Mouse (Mus musculus) neural tube, embryonic 14.5 days (tissue): ENCODE data around the gene Mpzl3. TPM values are rescaled to one million over a fixed set of nuclear protein-coding genes. Genes with fewer than 3 reads are reported as not detected.
A peak's percentile ranks its signal among the peaks of the same experiment; 100 is the strongest.

Experiments used
- ATAC-seq: fragments of 200-750 bp; cut with Nextera tagmentation; 2 replicates; pipeline ENCODE4 v1.8.0; 2017; ENCODE audit warnings: low read depth, mild to moderate bottlenecking, moderate TSS enrichment, moderate library complexity
- H3K27ac ChIP-seq: fragments of 300-500 bp; sonication (generic); 2 replicates; pipeline ENCODE4 v1.5.1; 2014; ENCODE audit warnings: low read depth, mild to moderate bottlenecking, control low read depth, low read length, moderate library complexity, mixed read lengths
- H3K27me3 ChIP-seq: fragments of 300-500 bp; sonication (generic); 2 replicates; pipeline ENCODE4 v1.6.1; 2014; ENCODE audit warnings: low read length; ENCODE audit not compliant: control insufficient read depth, insufficient read depth
- H3K36me3 ChIP-seq: fragments of 300-500 bp; sonication (generic); 2 replicates; pipeline ENCODE4 v1.6.1; 2014; ENCODE audit warnings: low read length, mixed read lengths; ENCODE audit not compliant: control insufficient read depth, insufficient read depth
- H3K4me1 ChIP-seq: fragments of 300-500 bp; sonication (generic); 2 replicates; pipeline ENCODE4 v1.6.1; 2014; ENCODE audit warnings: low read length; ENCODE audit not compliant: control insufficient read depth, insufficient read depth
- H3K4me2 ChIP-seq: fragments of 300-500 bp; sonication (generic); 2 replicates; pipeline ENCODE4 v1.6.1; 2014; ENCODE audit warnings: mild to moderate bottlenecking, low read depth, low read length, control low read depth
- H3K4me3 ChIP-seq: fragments of 300-500 bp; sonication (generic); 2 replicates; pipeline ENCODE4 v1.5.1; 2014; ENCODE audit warnings: low read depth, low read length, control low read depth, mixed read lengths
- H3K9ac ChIP-seq: fragments of 300-500 bp; sonication (generic); replicated peaks from 2 replicates; pipeline ENCODE4 v1.6.1; 2014; ENCODE audit warnings: low read depth, mild to moderate bottlenecking, control low read depth, low read length, mixed read lengths
- H3K9me3 ChIP-seq: fragments of 300-500 bp; sonication (generic); 2 replicates; pipeline ENCODE4 v1.6.1; 2016; ENCODE audit warnings: low read length; ENCODE audit not compliant: control insufficient read depth
- WGBS: fragments of 180-500 bp; shearing (Covaris S2); extraction: QIAGEN DNeasy Blood & Tissue Kit; methylation state at CpG from one replicate; pipeline ENCODE4 v1.1.7; 2014; 5-methylcytosine and 5-hydroxymethylcytosine counted together
- polyA plus RNA-seq: library from polyadenylated mRNA; unstranded; fragments of >200 nt; fragmentation: Nextera tagmentation; extraction: Ambion mirVana; gene quantifications from 2 replicates; pipeline ENCODE4 v1.2.1, GENCODE M21; 2014

Mpzl3 gene
- polyA plus RNA-seq, 1 experiment from 2014 or later = 1.0 TPM

DNA sequence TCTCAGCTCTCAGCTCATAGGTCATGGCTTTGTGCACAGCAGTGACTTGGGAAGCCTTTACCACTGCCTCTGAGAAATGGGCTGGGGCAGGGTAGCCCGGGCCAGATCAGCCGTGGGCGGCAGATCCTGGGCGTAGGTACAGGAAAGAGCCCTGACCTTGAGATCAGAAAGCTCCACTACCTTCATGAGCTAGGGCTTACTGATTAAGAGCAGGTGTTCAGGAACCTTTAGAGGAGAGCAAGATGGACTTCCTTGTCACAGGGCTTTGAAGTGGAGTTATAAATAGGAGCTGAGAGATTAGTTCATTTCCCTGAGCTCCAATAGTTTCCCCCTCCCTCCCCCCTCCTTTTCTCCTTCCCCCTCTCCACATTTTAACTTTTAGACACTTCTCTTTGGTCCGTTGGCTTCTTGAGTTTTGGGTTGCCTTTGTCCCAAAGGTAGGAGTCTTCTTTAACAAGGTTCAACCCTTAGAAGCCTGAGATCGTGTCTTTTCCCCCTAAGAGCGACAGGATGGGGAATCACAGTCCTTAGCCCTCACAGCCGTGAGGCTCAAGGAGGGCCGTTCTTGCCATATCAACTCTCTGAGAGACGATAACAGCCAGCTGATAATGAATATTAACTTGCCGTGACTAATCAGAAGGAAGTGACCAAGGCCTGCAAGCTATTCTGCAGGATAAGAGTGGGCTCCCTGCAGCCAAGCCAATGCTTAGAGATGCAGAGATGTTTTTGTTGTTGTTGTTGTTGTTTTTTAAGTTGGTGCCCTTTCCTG, 48.4 kb downstream of the Mpzl3 start:
- no peaks in the 10 kb centered on the region for H3K36me3 ChIP-seq
- no peak overlapping the region for H3K9ac ChIP-seq
- no peaks in the 10 kb centered on the region for H3K9me3 ChIP-seq
- ATAC-seq = no peak
- H3K4me2 ChIP-seq = no peak overlapping the region
- H3K27ac ChIP-seq = no peak overlapping the region
- 78% methylated on average over 11 of the region's 11 CpGs for WGBS
- no peak overlapping the region for H3K4me3 ChIP-seq
- H3K27me3 ChIP-seq = no peaks in the 10 kb centered on the region
- H3K4me1 ChIP-seq = no peaks in the 10 kb centered on the region

DNA sequence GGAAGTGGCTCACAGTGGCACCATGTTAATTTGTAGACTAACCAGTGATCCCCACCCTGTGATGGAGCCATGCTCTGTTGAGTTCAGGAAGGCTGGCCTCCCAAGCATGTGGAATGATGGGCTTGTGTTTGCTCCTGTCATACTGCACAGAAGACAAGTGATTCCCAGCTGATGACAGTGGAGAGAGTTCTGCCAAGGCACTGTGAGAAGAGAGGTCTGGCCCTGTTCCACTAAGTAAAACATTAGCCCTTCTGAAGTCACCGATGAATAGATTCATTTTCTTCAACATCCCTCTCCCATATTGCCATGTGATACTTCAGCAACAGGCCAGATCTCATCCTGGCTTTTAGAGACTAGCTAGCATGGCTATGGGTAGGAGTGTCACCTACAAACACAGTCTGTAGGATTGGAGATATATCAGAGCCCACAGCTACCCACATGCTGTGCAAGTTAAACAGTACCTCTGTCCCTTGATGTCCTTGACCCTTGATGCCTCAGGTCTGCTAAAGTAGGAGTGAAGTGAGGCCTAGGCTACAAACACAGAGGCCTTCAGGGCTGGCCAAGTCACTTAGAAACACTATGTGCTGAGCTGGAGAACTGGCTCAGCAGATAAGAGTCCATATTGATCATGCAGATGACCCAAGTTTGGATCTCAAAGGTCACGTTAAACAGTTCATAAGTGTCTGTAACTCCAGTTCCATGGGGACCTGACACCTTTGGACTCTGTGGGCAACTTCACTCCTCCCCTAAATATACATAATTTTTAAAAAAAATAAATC, 50.8 kb downstream of the Mpzl3 start:
- H3K4me2 ChIP-seq = no peak overlapping the region
- H3K4me1 ChIP-seq = no peaks in the 10 kb centered on the region
- 91% methylated on average over 2 of the region's 2 CpGs for WGBS
- H3K36me3 ChIP-seq = no peaks in the 10 kb centered on the region
- no peak for ATAC-seq
- H3K4me3 ChIP-seq = no peak overlapping the region
- H3K27me3 ChIP-seq = no peaks in the 10 kb centered on the region
- H3K27ac ChIP-seq = no peak overlapping the region
- no peak overlapping the region for H3K9ac ChIP-seq
- no peaks in the 10 kb centered on the region for H3K9me3 ChIP-seq

DNA sequence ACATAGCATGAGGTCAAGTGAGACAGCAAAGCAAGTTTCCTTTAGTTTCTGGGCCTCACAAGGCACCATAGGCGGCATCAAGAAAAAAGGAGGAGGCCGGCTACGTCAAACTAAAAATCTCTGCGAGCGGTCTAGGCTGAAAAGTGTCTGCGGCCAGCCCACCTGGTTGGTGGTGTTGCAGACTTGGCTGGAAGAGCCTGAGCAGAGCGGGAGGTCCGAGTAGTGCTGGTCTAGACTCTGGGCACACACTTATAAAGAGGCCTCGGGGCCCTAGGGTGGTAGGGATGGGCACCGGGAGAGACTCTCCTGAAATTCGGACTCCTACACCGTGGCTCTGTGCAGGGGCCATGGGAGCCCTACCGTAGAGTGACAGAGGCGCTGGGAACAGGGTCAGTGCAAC, 60.7 kb downstream of the Mpzl3 start:
- WGBS = 3% methylated on average over 14 of the region's 14 CpGs
- ATAC-seq = peak; percentile 77
- peak overlapping the region; percentile 34 for H3K4me3 ChIP-seq

DNA sequence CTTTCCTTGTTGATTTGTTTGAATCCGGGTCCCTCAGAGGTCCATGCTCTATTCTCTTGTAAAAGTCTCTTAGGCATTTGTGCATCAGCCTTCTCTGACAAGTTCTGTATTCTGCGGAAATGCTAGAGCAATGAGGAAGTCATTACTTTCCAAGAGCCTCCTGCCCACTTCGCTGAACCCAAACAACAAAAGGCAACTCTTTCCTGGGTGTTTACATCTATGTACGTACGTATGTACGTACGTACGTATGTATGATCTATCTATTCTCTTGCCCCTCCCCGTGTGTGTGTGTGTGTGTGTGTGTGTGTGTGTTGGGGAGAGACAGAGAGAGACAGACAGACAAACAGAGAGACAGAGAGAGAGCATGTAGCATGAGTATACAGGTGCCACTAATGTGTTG, 61.8 kb downstream of the Mpzl3 start:
- WGBS = 58% methylated on average over 9 of the region's 9 CpGs
- Histone ChIP-seq H3K9me3 (no peaks in the 10 kb centered on the region), H3K27ac (no peak overlapping the region), H3K27me3 (no peaks in the 10 kb centered on the region), H3K4me2 (no peak overlapping the region), H3K36me3 (no peaks in the 10 kb centered on the region), H3K4me3 (no peak overlapping the region), H3K4me1 (peaks cover 10% of the 10 kb centered on the region), H3K9ac (no peak overlapping the region)
- no peak for ATAC-seq

More for the DNA sequence above, 60.7 kb downstream of the Mpzl3 start:
- Histone ChIP-seq H3K27ac (no peak overlapping the region), H3K4me1 (peaks cover 10% of the 10 kb centered on the region; the same call in 1 of the 2 replicates), H3K9me3 (no peaks in the 10 kb centered on the region), H3K9ac (0 out of 2 replicates have a peak overlapping the region, but pooled peaks have one; percentile 1), H3K4me2 (peak overlapping the region; percentile 42), H3K27me3 (no peaks in the 10 kb centered on the region), H3K36me3 (no peaks in the 10 kb centered on the region)

GRCm38 (mm10) chr9:45117741-45118431, 62.9 kb downstream of the Mpzl3 start, which contains the start of gene Scn2b:
Gene Scn2b (plus strand): TSS chr9:45117782.
- Histone ChIP-seq H3K4me3 (peak within 1 kb of the TSS; percentile 60), H3K9me3 (no peaks in the 10 kb centered on the region), H3K4me1 (peaks cover 19% of the 10 kb centered on the region), H3K36me3 (no peaks in the 10 kb centered on the region), H3K27me3 (no peaks in the 10 kb centered on the region), H3K4me2 (peak within 1 kb of the TSS; percentile 80), H3K9ac (peak within 1 kb of the TSS; percentile 75), H3K27ac (peak within 1 kb of the TSS; percentile 80)
- whole genome bisulfite sequencing = under 1% methylated on average over 13 of the region's 13 CpGs
- ATAC-seq = no peak

DNA sequence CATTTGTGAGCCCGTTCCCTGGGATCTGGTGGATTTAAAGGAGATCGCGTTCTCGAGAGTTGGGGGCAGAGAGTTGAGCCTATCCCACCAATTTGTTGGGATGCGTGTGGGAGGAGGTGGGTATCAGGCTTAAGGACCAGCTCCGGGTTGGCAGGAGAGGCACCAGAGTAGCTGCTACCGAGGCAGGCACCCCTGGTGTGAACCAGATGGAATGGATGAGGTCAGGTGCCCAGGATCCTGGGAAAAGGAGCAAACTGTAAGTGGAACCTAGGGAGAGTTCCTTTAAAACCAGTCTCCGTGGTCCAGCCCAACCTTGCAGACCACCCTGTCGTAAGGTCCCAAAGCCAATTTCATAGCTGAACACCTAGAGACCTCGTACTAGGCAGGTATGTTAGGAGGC, 63.6 kb downstream of the Mpzl3 start:
- WGBS = 33% methylated on average over 10 of the region's 10 CpGs
- no peak overlapping the region; the same call in 1 of the 2 replicates for H3K27ac ChIP-seq
- H3K4me3 ChIP-seq = peak overlapping the region; percentile 60

GRCm38 (mm10) chr9:45119316-45119953, 64.4 kb downstream of the Mpzl3 start:
- ATAC-seq = no peak
- Histone ChIP-seq H3K9ac (no peak overlapping the region), H3K36me3 (no peaks in the 10 kb centered on the region), H3K27ac (no peak overlapping the region), H3K4me1 (peaks cover 19% of the 10 kb centered on the region), H3K9me3 (no peaks in the 10 kb centered on the region), H3K27me3 (no peaks in the 10 kb centered on the region), H3K4me3 (peak overlapping the region; percentile 60; the same call in 1 of the 2 replicates), H3K4me2 (peak overlapping the region; percentile 80)
- 92% methylated on average over 8 of the region's 8 CpGs for WGBS

More for the DNA sequence above, 63.6 kb downstream of the Mpzl3 start:
- Histone ChIP-seq H3K4me1 (peaks cover 19% of the 10 kb centered on the region), H3K9me3 (no peaks in the 10 kb centered on the region), H3K4me2 (peak overlapping the region; percentile 80), H3K36me3 (no peaks in the 10 kb centered on the region), H3K9ac (peak overlapping the region; percentile 53), H3K27me3 (no peaks in the 10 kb centered on the region)
- no peak for ATAC-seq

DNA sequence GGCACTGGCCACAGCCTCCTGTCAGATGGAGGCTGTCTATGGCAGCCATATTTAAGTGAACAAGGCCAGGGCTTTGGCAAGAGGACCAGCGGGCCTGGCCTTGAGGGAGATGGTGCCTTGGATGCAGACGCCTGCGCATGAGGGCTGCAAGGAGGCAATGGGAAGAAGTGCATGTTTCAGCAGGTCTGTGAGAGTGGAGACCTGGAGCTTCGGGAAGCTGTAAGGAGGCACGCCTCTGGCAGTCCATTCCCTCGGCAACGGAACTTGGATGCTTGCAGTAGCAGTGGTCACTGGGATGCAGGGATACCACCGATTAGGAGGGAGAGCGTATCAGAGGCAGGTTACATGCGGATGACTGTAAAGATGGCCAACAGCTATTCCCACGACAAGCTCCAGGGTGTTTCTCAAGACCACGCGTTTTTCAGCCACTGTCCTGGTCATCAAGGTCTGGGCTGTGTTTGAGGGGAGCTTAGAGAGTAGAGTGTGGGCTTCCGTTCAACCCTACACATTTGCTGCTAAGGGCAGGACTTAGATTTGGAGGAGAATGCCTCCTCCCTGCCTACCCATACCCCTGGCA, 65.1 kb downstream of the Mpzl3 start:
- Histone ChIP-seq H3K36me3 (0 out of 2 replicates have a peak, but pooled peaks cover 3% of the 10 kb centered on the region), H3K4me3 (no peak overlapping the region), H3K4me1 (peaks cover 19% of the 10 kb centered on the region), H3K9ac (no peak overlapping the region), H3K27me3 (no peaks in the 10 kb centered on the region), H3K27ac (no peak overlapping the region), H3K4me2 (no peak overlapping the region), H3K9me3 (no peaks in the 10 kb centered on the region)
- WGBS = 89% methylated on average over 14 of the region's 14 CpGs
- no peak for ATAC-seq
